Mouse (Mus musculus) lung, embryonic 14.5 days (tissue): ENCODE measurements around the gene Pdzd2. TPM values are rescaled to one million over a fixed set of nuclear protein-coding genes. Genes with fewer than 3 reads are reported as not detected.

Source experiments
- ATAC-seq: fragments of 200-750 bp; cut with Nextera tagmentation; 2 replicates; pipeline ENCODE4 v1.8.0; 2017; ENCODE audit warnings: mild to moderate bottlenecking, moderate TSS enrichment, moderate library complexity; ENCODE audit not compliant: insufficient read depth
- DNase-seq: peaks from one replicate; pipeline ENCODE4 v3.0.0-alpha.2; 2015
- H3K27ac ChIP-seq: fragments of 300-500 bp; sonication (generic); 2 replicates; pipeline ENCODE4 v1.5.1; 2014; ENCODE audit warnings: low read depth, mild to moderate bottlenecking, moderate library complexity
- H3K27me3 ChIP-seq: fragments of 300-500 bp; sonication (generic); 2 replicates; pipeline ENCODE4 v1.6.1; 2014; ENCODE audit warnings: low read length, control low read depth; ENCODE audit not compliant: insufficient read depth
- H3K36me3 ChIP-seq: fragments of 300-500 bp; sonication (generic); 2 replicates; pipeline ENCODE4 v1.6.1; 2014; ENCODE audit warnings: control low read depth; ENCODE audit not compliant: insufficient read depth
- H3K4me1 ChIP-seq: fragments of 300-500 bp; sonication (generic); 2 replicates; pipeline ENCODE4 v1.6.1; 2014; ENCODE audit warnings: antibody characterized with exemption, control low read depth; ENCODE audit not compliant: insufficient read depth
- H3K4me2 ChIP-seq: fragments of 300-500 bp; sonication (generic); 2 replicates; pipeline ENCODE4 v1.6.1; 2014; ENCODE audit warnings: mild to moderate bottlenecking
- H3K4me3 ChIP-seq: fragments of 300-500 bp; sonication (generic); 2 replicates; pipeline ENCODE4 v1.5.1; 2014; ENCODE audit warnings: low read depth, low read length
- H3K9ac ChIP-seq: fragments of 300-500 bp; sonication (generic); 2 replicates; pipeline ENCODE4 v1.6.1; 2014
- H3K9me3 ChIP-seq: fragments of 300-500 bp; sonication (generic); 2 replicates; pipeline ENCODE4 v1.6.1; 2016; ENCODE audit warnings: low read depth, low read length, control low read depth
- CTCF ChIP-seq: IDR thresholded peaks from 2 replicates; pipeline ENCODE4 v1.5.1; 2016; ENCODE audit warnings: antibody characterized with exemption, low read depth
- WGBS: fragments of 180-500 bp; shearing (Covaris S2); extraction: QIAGEN DNeasy Blood & Tissue Kit; methylation state at CpG from one replicate; pipeline ENCODE4 v1.1.7; 2014; 5-methylcytosine and 5-hydroxymethylcytosine counted together
- polyA plus RNA-seq: library from polyadenylated mRNA; unstranded; fragments of >200 nt; fragmentation: Nextera tagmentation; extraction: Ambion mirVana; gene quantifications from 2 replicates; pipeline ENCODE4 v1.2.1, GENCODE M21; 2014

Pdzd2 gene
- polyA plus RNA-seq, 1 experiment from 2014 or later: 24.1 TPM

GRCm38 (mm10) chr15:12545220-12545619 is 194.5 kb downstream of the Pdzd2 start:
- Histone ChIP-seq H3K4me2 (no peak overlapping the region), H3K9ac (no peak overlapping the region), H3K27me3 (no peaks in the 10 kb centered on the region), H3K4me3 (no peak overlapping the region), H3K27ac (peak overlapping the region; percentile 16; the same call in 1 of the 2 replicates), H3K4me1 (peaks cover 16% of the 10 kb centered on the region; the same call in 1 of the 2 replicates), H3K9me3 (no peaks in the 10 kb centered on the region), H3K36me3 (no peaks in the 10 kb centered on the region)
- 24% methylated on average over 3 of the region's 3 CpGs for WGBS
- no peak for TF ChIP-seq CTCF
- ATAC-seq (no peak; the same call in 1 of the 2 replicates), DNase-seq (peak; percentile 46)

- ATAC-seq (no peak), DNase-seq (no peak)
- Histone ChIP-seq H3K4me1 (peaks cover 13% of the 10 kb centered on the region; the same call in 1 of the 2 replicates), H3K4me3 (no peak overlapping the region), H3K27ac (no peak overlapping the region), H3K36me3 (no peaks in the 10 kb centered on the region), H3K4me2 (no peak overlapping the region), H3K27me3 (no peaks in the 10 kb centered on the region), H3K9me3 (no peaks in the 10 kb centered on the region), H3K9ac (no peak overlapping the region)
- 70% methylated on average over 13 of the region's 13 CpGs for WGBS
- no peak for TF ChIP-seq CTCF
Observed at GRCm38 (mm10) chr15:12543686-12544325, 195.9 kb downstream of the Pdzd2 start.

- no peak for TF ChIP-seq CTCF
- 42% methylated on average over 6 of the region's 6 CpGs for WGBS
- Histone ChIP-seq H3K27ac (no peak overlapping the region), H3K9ac (no peak overlapping the region), H3K4me2 (no peak overlapping the region), H3K27me3 (no peaks in the 10 kb centered on the region), H3K36me3 (no peaks in the 10 kb centered on the region), H3K4me1 (peaks cover 13% of the 10 kb centered on the region; the same call in 1 of the 2 replicates), H3K4me3 (no peak overlapping the region), H3K9me3 (no peaks in the 10 kb centered on the region)
- ATAC-seq (peak; percentile 47; the same call in 1 of the 2 replicates), DNase-seq (peak; percentile 71)
Observed at GRCm38 (mm10) chr15:12542316-12542715, 197.4 kb downstream of the Pdzd2 start.

- ATAC-seq (no peak), DNase-seq (no peak)
- Histone ChIP-seq H3K4me3 (no peak overlapping the region), H3K36me3 (no peaks in the 10 kb centered on the region), H3K27ac (no peak overlapping the region), H3K9ac (no peak overlapping the region), H3K4me1 (peaks cover 2% of the 10 kb centered on the region; the same call in 1 of the 2 replicates), H3K4me2 (no peak overlapping the region), H3K9me3 (no peaks in the 10 kb centered on the region), H3K27me3 (no peaks in the 10 kb centered on the region)
- WGBS: 90% methylated on average over 11 of the region's 11 CpGs
- no peak for TF ChIP-seq CTCF
Observed at GRCm38 (mm10) chr15:12539618-12540302, 200.0 kb downstream of the Pdzd2 start.

GRCm38 (mm10) chr15:12533254-12533653 is 206.5 kb downstream of the Pdzd2 start:
- no peak for TF ChIP-seq CTCF
- Histone ChIP-seq H3K27me3 (no peaks in the 10 kb centered on the region), H3K4me2 (no peak overlapping the region), H3K9me3 (no peaks in the 10 kb centered on the region), H3K4me3 (no peak overlapping the region), H3K36me3 (no peaks in the 10 kb centered on the region), H3K4me1 (no peaks in the 10 kb centered on the region), H3K27ac (no peak overlapping the region), H3K9ac (no peak overlapping the region)
- ATAC-seq (no peak), DNase-seq (no peak)
- 70% methylated on average over 5 of the region's 5 CpGs for WGBS

GRCm38 (mm10) chr15:12532568-12532967 is 207.2 kb downstream of the Pdzd2 start:
- H3K27me3 ChIP-seq: no peaks in the 10 kb centered on the region
- no peaks in the 10 kb centered on the region for H3K4me1 ChIP-seq
- no peak overlapping the region for H3K4me3 ChIP-seq
- no peaks in the 10 kb centered on the region for H3K36me3 ChIP-seq
- H3K9me3 ChIP-seq: no peaks in the 10 kb centered on the region
- WGBS: 92% methylated on average over 4 of the region's 4 CpGs
- H3K27ac ChIP-seq: no peak overlapping the region
- H3K4me2 ChIP-seq: no peak overlapping the region
- ATAC-seq (no peak), DNase-seq (no peak)
- no peak overlapping the region for H3K9ac ChIP-seq
- TF ChIP-seq CTCF: no peak

- Histone ChIP-seq H3K36me3 (no peaks in the 10 kb centered on the region), H3K9ac (no peak overlapping the region), H3K9me3 (no peaks in the 10 kb centered on the region), H3K27me3 (no peaks in the 10 kb centered on the region), H3K4me3 (no peak overlapping the region), H3K27ac (no peak overlapping the region), H3K4me2 (no peak overlapping the region), H3K4me1 (0 out of 2 replicates have a peak, but pooled peaks cover 5% of the 10 kb centered on the region)
- peak; percentile 66 for DNase-seq
- no peak for TF ChIP-seq CTCF
- 43% methylated on average over 7 of the region's 7 CpGs for WGBS
- ATAC-seq: no peak
Observed at GRCm38 (mm10) chr15:12522810-12523209, 216.9 kb downstream of the Pdzd2 start.
